Mouse (Mus musculus): ENCODE data around the gene Strc. TPM values are rescaled to one million over a fixed set of nuclear protein-coding genes. Genes with fewer than 3 reads are reported as not detected.

The Strc gene
- polyA plus RNA-seq, 1 experiment from 2014 or later: not detected

DNA sequence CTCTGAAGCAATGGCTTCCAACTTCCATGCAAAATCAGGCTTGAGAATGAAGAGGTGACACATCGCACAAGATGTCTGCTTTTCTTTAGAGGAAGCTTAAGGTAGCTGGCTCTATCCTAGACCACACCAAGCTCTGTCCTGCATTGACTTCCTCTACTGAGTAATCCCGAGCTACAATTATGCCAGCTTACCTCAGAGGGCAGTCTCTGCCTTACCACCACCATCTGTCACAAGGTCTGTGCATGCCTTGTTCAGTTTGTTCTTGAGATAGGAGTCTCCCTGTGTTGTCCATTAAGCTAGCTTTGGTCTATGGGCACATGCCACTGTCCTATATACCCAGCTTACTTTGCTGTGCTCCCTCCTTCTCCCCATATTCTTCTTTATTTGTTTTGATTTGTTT lies 57.5 kb downstream of the Strc start:
- WGBS (ENCODE audit: insufficient replicate concordance): 57% methylated on average over 2 of the region's 2 CpGs
- no peaks in the 10 kb centered on the region for H3K27me3 ChIP-seq (ENCODE audit: control insufficient read depth, insufficient read depth, low read depth, low read length)
- no peak overlapping the region for H3K9ac ChIP-seq (ENCODE audit: low read depth, low read length)

DNA sequence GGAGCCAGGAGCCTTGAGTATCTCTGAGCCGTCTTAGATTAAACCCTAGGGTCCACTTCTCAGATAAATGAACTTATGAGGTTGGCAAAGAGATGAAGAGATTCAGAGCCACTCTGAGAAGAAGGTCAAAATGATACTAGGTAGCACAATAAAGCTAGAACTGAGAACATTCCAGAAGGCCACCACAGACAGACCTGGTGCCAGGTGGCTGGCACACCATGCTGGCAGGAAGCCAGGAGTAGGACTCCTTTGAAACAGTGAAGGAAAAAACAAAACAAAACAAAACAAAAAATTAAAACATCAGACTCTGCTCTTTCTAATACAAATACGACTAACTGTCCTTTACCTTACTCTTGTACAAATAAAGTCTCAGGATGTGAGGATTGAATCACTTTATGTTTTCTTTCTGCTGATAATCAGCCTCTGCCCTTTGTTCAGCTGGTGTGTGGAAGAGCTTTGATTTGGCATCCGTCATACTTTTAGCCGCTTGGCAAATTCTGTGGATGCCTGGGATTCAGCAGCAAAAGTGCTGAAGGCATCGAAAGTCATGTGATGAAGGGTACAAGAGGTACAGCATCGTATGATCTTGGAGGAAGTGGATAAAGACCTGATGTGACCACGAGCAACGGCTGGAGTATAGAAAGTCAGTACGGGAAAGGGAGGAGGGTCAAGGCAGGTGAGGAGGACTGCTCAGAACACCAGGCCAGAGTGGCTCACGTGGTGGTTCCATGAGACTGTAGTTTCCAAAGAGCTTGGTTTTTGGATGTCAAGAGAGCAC lies 63.1 kb downstream of the Strc start:
- no peaks in the 10 kb centered on the region for H3K9me3 ChIP-seq (replicated peaks; ENCODE audit: control insufficient read depth, low read length)
- no peak overlapping the region for H3K4me2 ChIP-seq (ENCODE audit: low read depth, low read length)
- no peak overlapping the region for H3K4me3 ChIP-seq (ENCODE audit: low read depth, low read length)
- 52% methylated on average over 10 of the region's 10 CpGs for WGBS (ENCODE audit: insufficient replicate concordance)
- no peaks in the 10 kb centered on the region for H3K27me3 ChIP-seq (ENCODE audit: control insufficient read depth, insufficient read depth, low read depth, low read length)
- no peaks in the 10 kb centered on the region for H3K36me3 ChIP-seq (ENCODE audit: control insufficient read depth, insufficient read depth)
- H3K4me1 ChIP-seq (ENCODE audit: control insufficient read depth, low read depth, low read length): no peaks in the 10 kb centered on the region
- ATAC-seq (ENCODE audit: low read depth): no peak
- no peak overlapping the region for H3K27ac ChIP-seq (ENCODE audit: low read length)
- H3K9ac ChIP-seq (ENCODE audit: low read depth, low read length): no peak overlapping the region

More for the DNA sequence above, 57.5 kb downstream of the Strc start:
- Histone ChIP-seq H3K9me3 (replicated peaks; ENCODE audit: control insufficient read depth, low read length) (no peaks in the 10 kb centered on the region), H3K4me2 (ENCODE audit: low read depth, low read length) (no peak overlapping the region), H3K4me3 (ENCODE audit: low read depth, low read length) (no peak overlapping the region), H3K4me1 (ENCODE audit: control insufficient read depth, low read depth, low read length) (no peaks in the 10 kb centered on the region), H3K27ac (ENCODE audit: low read length) (no peak overlapping the region), H3K36me3 (ENCODE audit: control insufficient read depth, insufficient read depth) (no peaks in the 10 kb centered on the region)
- ATAC-seq (ENCODE audit: low read depth): no peak

DNA sequence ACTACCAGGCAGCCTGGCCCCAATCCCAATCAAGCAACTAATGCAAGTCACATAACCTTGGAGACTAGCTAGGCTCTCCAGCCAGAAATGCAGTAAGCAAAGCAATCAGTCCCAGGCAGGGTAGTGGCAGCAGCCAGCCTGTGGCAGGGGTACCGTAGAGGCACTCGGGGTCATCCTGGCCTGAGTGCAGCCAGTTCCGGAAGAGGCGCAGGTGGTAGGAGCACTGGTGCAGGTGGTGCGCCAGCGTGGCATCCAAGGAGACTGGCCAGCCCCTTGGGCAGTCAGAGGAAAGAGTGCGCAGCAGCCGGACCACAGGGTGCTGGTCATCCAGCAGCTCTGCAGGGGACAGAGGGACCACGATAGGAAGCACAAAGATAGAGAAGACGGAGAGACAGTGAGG lies 63.9 kb downstream of the Strc start:
- no peaks in the 10 kb centered on the region for H3K36me3 ChIP-seq (ENCODE audit: control insufficient read depth, insufficient read depth)
- WGBS (ENCODE audit: insufficient replicate concordance): 75% methylated on average over 10 of the region's 10 CpGs
- H3K4me1 ChIP-seq (ENCODE audit: control insufficient read depth, low read depth, low read length): no peaks in the 10 kb centered on the region

DNA sequence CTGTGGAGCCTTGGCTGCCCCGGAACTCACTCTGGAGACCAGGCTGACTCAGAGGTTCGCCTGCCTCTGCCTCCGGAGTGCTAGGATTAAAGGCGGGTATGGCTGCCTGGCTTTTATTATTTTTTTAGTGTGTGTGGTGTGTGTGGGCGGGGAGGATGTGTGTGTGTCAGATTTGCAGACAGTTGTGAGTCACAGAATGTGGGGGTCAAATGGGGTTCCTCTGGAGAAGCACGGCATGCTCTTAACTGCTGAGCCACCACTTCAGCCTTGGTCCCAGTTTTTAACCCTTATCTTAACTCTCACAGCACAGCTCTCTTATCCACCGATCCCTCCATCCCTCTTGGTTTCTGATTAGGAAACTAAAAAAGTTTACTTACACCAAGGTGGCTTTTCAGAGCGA lies 70.7 kb downstream of the Strc start:
- Histone ChIP-seq H3K27me3 (ENCODE audit: control insufficient read depth, insufficient read depth, low read depth, low read length) (no peaks in the 10 kb centered on the region), H3K36me3 (ENCODE audit: control insufficient read depth, insufficient read depth) (no peaks in the 10 kb centered on the region), H3K9ac (ENCODE audit: low read depth, low read length) (no peak overlapping the region), H3K4me1 (ENCODE audit: control insufficient read depth, low read depth, low read length) (no peaks in the 10 kb centered on the region), H3K9me3 (replicated peaks; ENCODE audit: control insufficient read depth, low read length) (no peaks in the 10 kb centered on the region), H3K4me2 (ENCODE audit: low read depth, low read length) (no peak overlapping the region), H3K27ac (ENCODE audit: low read length) (no peak overlapping the region), H3K4me3 (ENCODE audit: low read depth, low read length) (no peak overlapping the region)
- 41% methylated on average over 8 of the region's 8 CpGs for WGBS (ENCODE audit: insufficient replicate concordance)
- no peak for ATAC-seq (ENCODE audit: low read depth)

More for the DNA sequence above, 63.9 kb downstream of the Strc start:
- Histone ChIP-seq H3K4me2 (ENCODE audit: low read depth, low read length) (no peak overlapping the region), H3K9ac (ENCODE audit: low read depth, low read length) (no peak overlapping the region), H3K27me3 (ENCODE audit: control insufficient read depth, insufficient read depth, low read depth, low read length) (no peaks in the 10 kb centered on the region), H3K4me3 (ENCODE audit: low read depth, low read length) (no peak overlapping the region), H3K27ac (ENCODE audit: low read length) (no peak overlapping the region), H3K9me3 (replicated peaks; ENCODE audit: control insufficient read depth, low read length) (no peaks in the 10 kb centered on the region)
- ATAC-seq (ENCODE audit: low read depth): no peak

Other genes starting within 250 kb of the Strc start
- 9.5 and 10.2 TPM in 2 replicates for gene Adal, start 246.7 kb downstream of the Strc start, polyA plus RNA-seq (2015; fragmentation: Nextera tagmentation; extraction: Ambion mirVana)
- 9.4 and 10.5 TPM in 2 replicates for gene Lcmt2, start 246.5 kb downstream of the Strc start, polyA plus RNA-seq (2015; fragmentation: Nextera tagmentation; extraction: Ambion mirVana)
- gene Tubgcp4, start 216.5 kb downstream of the Strc start, polyA plus RNA-seq (2015; fragmentation: Nextera tagmentation; extraction: Ambion mirVana): 19.0 and 20.5 TPM in 2 replicates
- 3.9 and 4.4 TPM in 2 replicates for gene Zscan29, start 216.0 kb downstream of the Strc start, polyA plus RNA-seq (2015; fragmentation: Nextera tagmentation; extraction: Ambion mirVana)
- 18.9 and 22.5 TPM in 2 replicates for gene Trp53bp1, start 115.8 kb downstream of the Strc start, polyA plus RNA-seq (2015; fragmentation: Nextera tagmentation; extraction: Ambion mirVana)
- gene Map1a, start 97.6 kb downstream of the Strc start, polyA plus RNA-seq (2015; fragmentation: Nextera tagmentation; extraction: Ambion mirVana): 0.19 and 0.21 TPM in 2 replicates
- 5.6 and 5.8 TPM in 2 replicates for gene Ppip5k1, start 31.8 kb downstream of the Strc start, polyA plus RNA-seq (2015; fragmentation: Nextera tagmentation; extraction: Ambion mirVana)
- gene Ckmt1, start 29.5 kb downstream of the Strc start, polyA plus RNA-seq (2015; fragmentation: Nextera tagmentation; extraction: Ambion mirVana): 4.8 TPM in 1 of 2 replicates, not detected in the other
- 302 and 304 TPM in 2 replicates for gene Pdia3, start 26.6 kb upstream of the Strc start, polyA plus RNA-seq (2015; fragmentation: Nextera tagmentation; extraction: Ambion mirVana)
- 0.63 and 0.78 TPM in 2 replicates for gene Catsper2, start 26.6 kb upstream of the Strc start, polyA plus RNA-seq (2015; fragmentation: Nextera tagmentation; extraction: Ambion mirVana)
- 3.4 and 3.6 TPM in 2 replicates for gene Ell3, start 57.1 kb upstream of the Strc start, polyA plus RNA-seq (2015; fragmentation: Nextera tagmentation; extraction: Ambion mirVana)
- 209 and 224 TPM in 2 replicates for gene Serf2, start 62.0 kb upstream of the Strc start, polyA plus RNA-seq (2015; fragmentation: Nextera tagmentation; extraction: Ambion mirVana)
- gene Hypk, start 66.1 kb upstream of the Strc start, polyA plus RNA-seq (2015; fragmentation: Nextera tagmentation; extraction: Ambion mirVana): 64.5 and 79.5 TPM in 2 replicates
- 0.05 and 0.20 TPM in 2 replicates for gene Serinc4, start 69.6 kb upstream of the Strc start, polyA plus RNA-seq (2015; fragmentation: Nextera tagmentation; extraction: Ambion mirVana)
- 19.4 and 20.5 TPM in 2 replicates for gene Mfap1b, start 86.9 kb upstream of the Strc start, polyA plus RNA-seq (2015; fragmentation: Nextera tagmentation; extraction: Ambion mirVana)
- 10.8 and 11.8 TPM in 2 replicates for gene Mfap1a, start 119.5 kb upstream of the Strc start, polyA plus RNA-seq (2015; fragmentation: Nextera tagmentation; extraction: Ambion mirVana)
- gene Wdr76, start 119.6 kb upstream of the Strc start, polyA plus RNA-seq (2015; fragmentation: Nextera tagmentation; extraction: Ambion mirVana): 6.3 and 7.7 TPM in 2 replicates

Measured in liver, embryonic 16.5 days (tissue).